Mouse (Mus musculus) heart, postnatal 0 days (tissue): ENCODE measurements at regions not wholly inside any gene's neighbourhood (a gene's known extent, or its start where the extent isn't known, plus 50 kb on each side); places are given as distances from the start of the nearest gene placed in this dataset.

Experiments used
- ATAC-seq: fragments of 200-750 bp; cut with Nextera tagmentation; 2 replicates; pipeline ENCODE4 v1.8.0; 2017; ENCODE audit warnings: low read depth, moderate number of reproducible peaks, moderate library complexity; ENCODE audit not compliant: insufficient read depth
- DNase-seq: peaks from one replicate; pipeline ENCODE4 v3.0.0-alpha.2; 2016; ENCODE audit warnings: low spot score
- H3K27ac ChIP-seq: fragments of 300-500 bp; sonication (generic); 2 replicates; pipeline ENCODE4 v1.5.1; 2014; ENCODE audit warnings: low read depth, mild to moderate bottlenecking
- H3K27me3 ChIP-seq: fragments of 300-500 bp; sonication (generic); 2 replicates; pipeline ENCODE4 v1.6.1; 2014; ENCODE audit warnings: low read length, mixed read lengths; ENCODE audit not compliant: control insufficient read depth, insufficient read depth
- H3K36me3 ChIP-seq: fragments of 300-500 bp; sonication (generic); replicated peaks from 2 replicates; pipeline ENCODE4 v1.6.1; 2014; ENCODE audit warnings: low read length, mixed read lengths; ENCODE audit not compliant: control insufficient read depth, insufficient read depth
- H3K4me1 ChIP-seq: fragments of 300-500 bp; sonication (generic); 2 replicates; pipeline ENCODE4 v1.6.1; 2014; ENCODE audit warnings: antibody characterized with exemption; ENCODE audit not compliant: control insufficient read depth, insufficient read depth
- H3K4me2 ChIP-seq: fragments of 300-500 bp; sonication (generic); 2 replicates; pipeline ENCODE4 v1.6.1; 2014; ENCODE audit warnings: low read depth, mild to moderate bottlenecking, low read length, moderate library complexity
- H3K4me3 ChIP-seq: fragments of 300-500 bp; sonication (generic); 2 replicates; pipeline ENCODE4 v1.5.1; 2014; ENCODE audit warnings: low read depth, low read length
- H3K9ac ChIP-seq: fragments of 300-500 bp; sonication (generic); replicated peaks from 2 replicates; pipeline ENCODE4 v1.6.1; 2014; ENCODE audit warnings: low read depth, low read length, mixed read lengths
- H3K9me3 ChIP-seq: fragments of 300-500 bp; sonication (generic); replicated peaks from 2 replicates; pipeline ENCODE4 v1.6.1; 2016; ENCODE audit warnings: low read length; ENCODE audit not compliant: control insufficient read depth
- CTCF ChIP-seq: IDR thresholded peaks from 2 replicates; pipeline ENCODE4 v1.5.1; 2016; ENCODE audit warnings: antibody characterized with exemption, control low read depth, low read depth
- EP300 ChIP-seq: IDR thresholded peaks from 2 replicates; pipeline ENCODE4 v1.6.1; 2016; ENCODE audit warnings: antibody characterized with exemption, low read depth
- WGBS: fragments of 180-500 bp; shearing (Covaris S2); extraction: QIAGEN DNeasy Blood & Tissue Kit; methylation state at CpG from one replicate; pipeline ENCODE4 v1.1.7; 2014; 5-methylcytosine and 5-hydroxymethylcytosine counted together

DNA sequence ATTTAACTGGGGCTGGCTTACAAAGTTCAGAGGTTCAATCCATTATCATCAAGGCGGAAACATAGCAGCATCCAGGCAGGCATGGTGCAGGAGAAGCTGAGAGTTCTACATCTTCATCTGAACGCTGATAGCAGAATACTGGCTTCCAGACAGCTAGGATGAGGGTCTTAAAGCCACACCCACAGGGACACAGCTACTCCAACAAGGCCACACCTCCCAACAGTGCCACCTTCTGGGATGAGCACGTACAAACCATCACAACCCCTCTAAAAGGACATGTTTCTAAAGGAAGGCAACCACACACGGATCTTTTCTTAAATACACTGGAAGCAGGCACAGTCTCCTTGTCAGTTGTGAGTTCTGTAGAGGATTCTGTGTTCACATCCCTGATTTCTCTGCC lies 74.4 kb downstream of the Mis18a start:
- Histone ChIP-seq H3K27me3 (no peaks in the 10 kb centered on the region), H3K9ac (no peak overlapping the region), H3K4me3 (no peak overlapping the region), H3K36me3 (no peaks in the 10 kb centered on the region), H3K4me1 (no peaks in the 10 kb centered on the region), H3K27ac (no peak overlapping the region), H3K9me3 (no peaks in the 10 kb centered on the region), H3K4me2 (no peak overlapping the region)
- no peak for ATAC-seq
- 63% methylated on average over 4 of the region's 4 CpGs for WGBS
- DNase-seq, result no peak
- no peak for TF ChIP-seq EP300
- no peak; the same call in 1 of the 2 replicates for TF ChIP-seq CTCF

DNA sequence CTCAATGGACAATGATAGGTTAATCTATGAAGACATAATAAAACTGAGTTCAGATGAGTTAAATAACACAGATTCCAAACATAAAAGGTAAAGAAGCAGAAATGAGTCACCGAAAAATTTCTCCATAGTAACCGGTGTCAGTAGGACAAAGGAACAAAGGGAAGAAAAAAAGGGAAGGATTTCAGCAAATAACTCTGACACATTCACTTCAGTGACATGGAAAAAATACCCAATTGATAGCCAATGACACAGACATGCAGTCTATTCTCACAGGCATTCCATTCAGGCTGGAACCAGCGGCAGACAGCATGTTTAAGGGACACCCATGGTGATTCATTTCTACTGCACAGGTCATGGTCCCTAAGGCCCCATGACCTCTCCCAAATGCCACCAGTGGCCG lies 79.0 kb downstream of the Mis18a start:
- no peak for DNase-seq
- H3K27me3 ChIP-seq, result no peaks in the 10 kb centered on the region
- no peaks in the 10 kb centered on the region for H3K9me3 ChIP-seq
- no peaks in the 10 kb centered on the region for H3K36me3 ChIP-seq
- 73% methylated on average over 4 of the region's 4 CpGs for WGBS
- no peak overlapping the region for H3K9ac ChIP-seq
- H3K4me2 ChIP-seq, result no peak overlapping the region
- TF ChIP-seq CTCF (no peak), EP300 (no peak)
- H3K4me1 ChIP-seq, result no peaks in the 10 kb centered on the region
- no peak overlapping the region for H3K4me3 ChIP-seq
- no peak overlapping the region for H3K27ac ChIP-seq
- ATAC-seq, result no peak

DNA sequence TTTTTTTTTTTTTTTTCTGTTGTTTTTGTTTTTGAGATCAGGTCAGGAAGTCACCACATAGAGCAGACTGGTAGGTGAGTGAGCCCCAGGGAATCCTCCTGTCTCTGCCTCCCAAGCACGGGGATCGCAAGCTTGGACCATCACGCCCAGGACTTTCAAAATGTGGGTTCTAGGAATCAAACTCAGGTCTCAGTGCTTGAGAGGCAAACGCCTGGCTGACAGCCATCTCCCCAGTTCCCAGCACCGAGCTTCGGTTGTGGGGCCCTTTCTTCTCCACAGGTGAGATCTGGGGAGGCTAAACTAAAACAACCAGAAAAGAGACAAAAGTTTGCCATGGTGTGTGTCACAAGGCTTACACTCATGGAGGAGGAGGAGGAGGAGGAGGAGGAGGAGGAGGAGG lies 84.5 kb downstream of the Mis18a start:
- H3K4me3 ChIP-seq, result no peak overlapping the region
- 84% methylated on average over 6 of the region's 6 CpGs for WGBS
- DNase-seq, result no peak
- no peaks in the 10 kb centered on the region for H3K36me3 ChIP-seq
- H3K9ac ChIP-seq, result no peak overlapping the region
- ATAC-seq, result no peak
- H3K27ac ChIP-seq, result no peak overlapping the region
- H3K9me3 ChIP-seq, result no peaks in the 10 kb centered on the region
- no peak overlapping the region for H3K4me2 ChIP-seq
- no peaks in the 10 kb centered on the region for H3K4me1 ChIP-seq
- TF ChIP-seq CTCF (no peak), EP300 (no peak)
- no peaks in the 10 kb centered on the region for H3K27me3 ChIP-seq

DNA sequence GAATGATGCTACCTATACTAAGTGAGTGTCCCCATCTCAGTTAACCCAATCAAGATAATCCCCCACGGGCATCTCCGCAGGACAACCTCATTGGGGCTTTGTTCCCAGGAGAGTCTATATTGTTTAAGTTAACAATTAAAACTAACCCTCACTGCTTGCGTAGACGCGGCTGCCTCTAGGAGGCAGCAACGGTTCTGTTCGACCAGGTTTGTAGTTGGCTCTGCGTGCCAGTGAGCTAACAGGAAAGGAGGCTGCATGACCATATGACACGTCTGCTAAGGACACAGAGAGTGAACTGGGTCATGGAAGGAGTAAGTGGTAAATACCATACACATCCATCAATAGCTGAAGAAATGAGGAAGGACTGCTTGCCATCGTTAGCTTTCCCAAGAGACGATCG lies 92.0 kb downstream of the Mis18a start:
- Histone ChIP-seq H3K36me3 (no peaks in the 10 kb centered on the region), H3K4me3 (no peak overlapping the region), H3K9ac (no peak overlapping the region), H3K4me2 (no peak overlapping the region), H3K27me3 (no peaks in the 10 kb centered on the region), H3K27ac (no peak overlapping the region), H3K4me1 (no peaks in the 10 kb centered on the region), H3K9me3 (no peaks in the 10 kb centered on the region)
- ATAC-seq (no peak), DNase-seq (no peak)
- WGBS, result 43% methylated on average over 12 of the region's 12 CpGs
- TF ChIP-seq EP300, result no peak
- no peak for TF ChIP-seq CTCF

DNA sequence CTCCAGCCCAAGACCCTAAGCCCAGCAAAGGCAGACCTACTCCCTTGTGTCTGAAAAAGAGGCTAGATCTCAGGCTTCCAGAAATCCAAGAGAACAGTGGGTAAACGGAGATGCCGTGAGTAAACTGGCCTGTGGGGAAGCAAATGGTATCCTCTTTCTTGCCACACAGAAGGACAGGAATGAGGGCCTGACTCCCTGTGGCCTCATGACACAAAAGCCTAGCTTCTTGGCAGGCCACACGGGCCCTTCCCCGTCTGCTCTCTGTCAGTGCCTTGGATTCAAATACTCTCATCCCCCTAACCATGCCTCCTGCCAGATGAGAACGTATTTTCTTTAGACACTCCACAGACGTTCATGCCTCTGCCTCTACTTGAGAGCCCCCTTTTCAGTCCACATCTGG lies 97.2 kb downstream of the Mis18a start:
- TF ChIP-seq EP300, result no peak
- TF ChIP-seq CTCF, result no peak
- Histone ChIP-seq H3K27ac (no peak overlapping the region; the same call in 1 of the 2 replicates), H3K27me3 (no peaks in the 10 kb centered on the region), H3K36me3 (no peaks in the 10 kb centered on the region), H3K4me3 (no peak overlapping the region), H3K4me1 (peaks cover 13% of the 10 kb centered on the region; the same call in 1 of the 2 replicates), H3K9me3 (no peaks in the 10 kb centered on the region), H3K9ac (no peak overlapping the region), H3K4me2 (no peak overlapping the region)
- 42% methylated on average over 6 of the region's 6 CpGs for WGBS
- DNase-seq (no peak), ATAC-seq (no peak)

DNA sequence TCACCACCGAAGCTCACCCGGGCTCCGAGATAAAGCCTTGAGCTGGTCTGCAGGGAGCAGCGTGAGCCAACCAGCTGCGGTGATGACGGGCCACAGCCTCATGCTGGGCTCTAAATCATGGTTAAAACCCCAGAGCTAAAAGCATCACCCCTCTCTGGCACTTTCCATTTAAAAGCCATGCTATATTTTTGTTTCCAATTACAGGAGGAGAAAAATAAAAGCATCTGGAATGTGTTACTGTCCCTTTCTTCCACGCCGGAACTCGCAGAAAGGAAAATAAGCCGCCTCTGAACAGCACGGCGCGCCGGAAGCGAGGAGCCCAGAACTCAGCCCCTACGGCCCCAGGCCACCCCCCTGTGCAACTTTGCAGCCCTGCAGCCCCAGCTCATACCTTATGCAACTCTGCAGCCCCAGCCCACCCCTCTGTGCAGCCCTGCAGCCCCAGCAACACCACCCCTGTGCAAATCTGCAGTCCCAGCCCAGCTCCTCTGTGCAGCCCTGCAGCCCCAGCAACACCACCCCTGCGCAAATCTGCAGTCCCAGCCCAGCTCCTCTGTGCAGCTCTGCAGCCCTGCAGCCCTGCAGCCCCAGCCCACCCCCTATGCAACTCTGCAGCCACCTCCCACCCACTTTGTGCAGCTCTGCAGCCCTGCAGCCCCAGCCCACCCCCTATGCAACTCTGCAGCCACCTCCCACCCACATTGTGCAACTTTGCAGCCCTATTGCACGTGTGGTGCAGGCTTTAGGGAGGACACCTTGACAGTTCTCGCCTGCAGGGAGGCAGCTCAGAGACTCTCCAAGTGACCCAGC lies 97.9 kb downstream of the Mis18a start:
- WGBS, result 16% methylated on average over 19 of the region's 19 CpGs
- ATAC-seq (peak; percentile 80), DNase-seq (peak; percentile 81)
- H3K9ac ChIP-seq, result 0 out of 2 replicates have a peak overlapping the region, but pooled peaks have one; percentile 20
- H3K36me3 ChIP-seq, result no peaks in the 10 kb centered on the region
- TF ChIP-seq EP300 (no peak), CTCF (no peak)
- H3K27me3 ChIP-seq, result no peaks in the 10 kb centered on the region
- H3K4me1 ChIP-seq, result peaks cover 19% of the 10 kb centered on the region
- no peaks in the 10 kb centered on the region for H3K9me3 ChIP-seq
- peak overlapping the region; percentile 37 for H3K4me2 ChIP-seq
- H3K4me3 ChIP-seq, result peak overlapping the region; percentile 15; the same call in 1 of the 2 replicates
- H3K27ac ChIP-seq, result peak overlapping the region; percentile 87
